Mouse (Mus musculus) C2C12 (cell line): ENCODE results near the gene Phf21a. TPM values are rescaled to one million over a fixed set of nuclear protein-coding genes. Genes with fewer than 3 reads are reported as not detected.

ENCODE experiments used
- H3K27me3 ChIP-seq: one replicate; pipeline ENCODE4 v1.6.1; 2011; ENCODE audit not compliant: control insufficient read depth, insufficient read depth, insufficient read length
- H3K36me3 ChIP-seq: one replicate; pipeline ENCODE4 v1.6.1; 2011; ENCODE audit not compliant: control insufficient read depth, insufficient read depth
- H3K4me3 ChIP-seq: one replicate; pipeline ENCODE4 v1.5.1; 2011; ENCODE audit warnings: mild to moderate bottlenecking, control low read depth; ENCODE audit not compliant: poor library complexity, insufficient read depth, severe bottlenecking
- H3K79me2 ChIP-seq: one replicate; pipeline ENCODE4 v1.6.1; 2011; ENCODE audit not compliant: control insufficient read depth, insufficient read depth
- H3K79me3 ChIP-seq: one replicate; pipeline ENCODE4 v1.6.1; 2011; ENCODE audit warnings: low read depth, control low read depth
- H3ac ChIP-seq: one replicate; pipeline ENCODE3; 2011; ENCODE audit warnings: low read depth; ENCODE audit not compliant: control insufficient read depth, insufficient read length
- CEBPB ChIP-seq: IDR thresholded peaks from one replicate; pipeline ENCODE4 v1.6.1; 2011; ENCODE audit warnings: low read depth, mild to moderate bottlenecking, control low read depth, moderate library complexity
- CTCF ChIP-seq: IDR thresholded peaks from one replicate; pipeline ENCODE4 v1.5.1; 2011; ENCODE audit not compliant: control insufficient read depth, insufficient read depth, insufficient read length
- FOSL1 ChIP-seq: IDR thresholded peaks from one replicate; pipeline ENCODE4 v1.8.0; 2011; ENCODE audit warnings: mild to moderate bottlenecking, low read length; ENCODE audit not compliant: poor library complexity, insufficient read depth, severe bottlenecking
- MAX ChIP-seq: IDR thresholded peaks from one replicate; pipeline ENCODE4 v1.6.1; 2011; ENCODE audit warnings: mild to moderate bottlenecking, control low read depth
- MYOD1 ChIP-seq: IDR thresholded peaks from one replicate; pipeline ENCODE4 v1.6.1; 2011; ENCODE audit warnings: low read depth; ENCODE audit not compliant: control insufficient read depth, insufficient read length
- MYOG ChIP-seq: IDR thresholded peaks from one replicate; pipeline ENCODE4 v1.6.1; 2011; ENCODE audit not compliant: control insufficient read depth, insufficient read length; ENCODE audit errors: extremely low read depth
- USF1 ChIP-seq: IDR thresholded peaks from one replicate; pipeline ENCODE4 v1.6.1; 2011; ENCODE audit warnings: low read depth, mild to moderate bottlenecking, control low read depth, moderate library complexity
- long read RNA-seq, 2 experiments: library from polyadenylated mRNA; unstranded; transcript quantifications; one replicate each; pipeline ENCODE4 v2.0.0; 2019 to 2020
- polyA plus RNA-seq: library from polyadenylated mRNA; unstranded; fragments of >200 nt; fragmentation: generic; extraction: Trizol; gene quantifications from one replicate; pipeline ENCODE4 v1.2.1, GENCODE M21; 2012; ENCODE audit warnings: missing spikeins

The Phf21a gene
- polyA plus RNA-seq, result 8.5 TPM
- long read RNA-seq, experiment 1, partial matches to known transcripts, result 1 of 6 reads
- long read RNA-seq, experiment 1, other reads (novel, unspliced or antisense), result 5 of 6 reads
- long read RNA-seq, experiment 2, partial matches to known transcripts, result 1 of 9 reads
- long read RNA-seq, experiment 2, other reads (novel, unspliced or antisense), result 8 of 9 reads

DNA sequence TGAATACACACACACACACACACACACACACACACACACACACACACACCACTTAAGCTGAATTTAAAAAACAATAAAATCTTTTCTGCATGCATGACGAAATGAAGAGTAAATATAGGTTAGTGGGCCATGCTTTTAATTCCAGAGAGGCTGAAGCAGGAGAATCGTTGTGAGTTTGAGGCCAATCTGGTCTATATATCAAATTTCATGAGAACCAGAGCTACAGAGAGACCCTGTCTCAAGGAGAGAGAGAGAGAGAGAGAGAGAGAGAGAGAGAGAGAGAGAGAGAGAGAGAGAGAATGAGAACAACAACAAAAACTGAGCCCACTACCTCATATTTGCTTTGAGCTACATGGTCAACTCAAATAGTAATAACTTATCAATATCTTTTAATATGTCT, at the start of gene Phf21a:
Gene Phf21a (plus strand): TSS at position 301 of the 400 bp plus-strand sequence.
- H3ac ChIP-seq, result no peak within 1 kb of the TSS
- H3K79me3 ChIP-seq, result no peaks in the 10 kb centered on the region
- H3K27me3 ChIP-seq, result peaks cover 10% of the 10 kb centered on the region
- H3K36me3 ChIP-seq, result no peaks in the 10 kb centered on the region
- TF ChIP-seq USF1, result no peak
- TF ChIP-seq CEBPB, result no peak
- TF ChIP-seq MYOG, result no peak
- no peak for TF ChIP-seq CTCF
- no peak for TF ChIP-seq MYOD1
- no peak for TF ChIP-seq FOSL1
- TF ChIP-seq MAX, result no peak
- H3K4me3 ChIP-seq, result no peak within 1 kb of the TSS
- no peaks in the 10 kb centered on the region for H3K79me2 ChIP-seq

DNA sequence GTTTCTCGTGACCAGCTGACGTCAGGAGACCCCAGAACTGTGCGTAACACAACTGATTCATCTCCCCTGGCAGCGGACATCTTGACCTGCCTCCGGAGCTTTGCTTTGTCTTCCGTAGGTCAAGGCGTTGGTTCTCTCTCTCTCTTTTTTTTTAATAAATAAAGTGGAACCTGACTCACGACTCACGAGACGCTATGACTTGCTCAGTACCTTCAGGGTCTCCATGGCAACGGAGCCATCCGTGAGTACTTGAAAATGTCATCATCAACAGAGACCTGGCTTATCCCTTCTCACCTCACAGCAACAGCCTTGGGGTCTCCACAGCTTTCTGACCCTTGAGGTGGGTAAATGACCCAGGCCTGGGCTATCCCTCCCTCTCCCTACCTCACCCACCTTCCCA, 49.6 kb upstream of the Phf21a start:
- no peak for TF ChIP-seq MYOG
- no peak for TF ChIP-seq CEBPB
- no peak for TF ChIP-seq CTCF
- no peak for TF ChIP-seq MAX
- no peaks in the 10 kb centered on the region for H3K36me3 ChIP-seq
- H3K27me3 ChIP-seq, result no peaks in the 10 kb centered on the region
- no peaks in the 10 kb centered on the region for H3K79me2 ChIP-seq
- no peak overlapping the region for H3K4me3 ChIP-seq
- H3ac ChIP-seq, result no peak overlapping the region
- H3K79me3 ChIP-seq, result no peaks in the 10 kb centered on the region

DNA sequence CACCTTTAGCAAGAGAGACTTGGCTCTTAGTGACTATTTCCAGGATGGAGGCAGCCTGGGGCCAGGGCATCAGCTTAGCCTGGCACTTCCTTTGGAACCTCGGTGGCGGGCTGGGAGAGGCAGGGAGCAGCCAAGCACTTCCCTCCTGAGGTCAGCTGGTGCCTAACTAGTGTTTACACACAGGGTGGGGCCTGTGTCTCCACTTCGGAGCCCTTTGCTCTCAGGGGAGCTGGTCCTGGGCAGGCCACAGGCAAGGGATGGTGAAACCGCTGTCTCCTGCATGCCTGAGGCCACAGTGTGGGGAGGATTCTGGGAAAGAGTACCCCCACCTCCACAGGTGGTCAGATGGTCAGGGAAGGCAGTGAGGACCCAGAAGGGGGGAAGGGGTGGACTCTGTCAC, 45.3 kb upstream of the Phf21a start:
- Histone ChIP-seq H3K79me2 (no peaks in the 10 kb centered on the region), H3K36me3 (no peaks in the 10 kb centered on the region), H3K27me3 (no peaks in the 10 kb centered on the region), H3K4me3 (no peak overlapping the region), H3K79me3 (no peaks in the 10 kb centered on the region), H3ac (no peak overlapping the region)
- TF ChIP-seq MYOD1 (peak; percentile 19), MYOG (no peak), MAX (no peak), USF1 (peak; percentile 53), FOSL1 (no peak), CEBPB (peak; percentile 49), CTCF (no peak)

- Histone ChIP-seq H3K4me3 (no peak overlapping the region), H3K79me3 (no peaks in the 10 kb centered on the region), H3K36me3 (no peaks in the 10 kb centered on the region), H3K79me2 (no peaks in the 10 kb centered on the region), H3K27me3 (no peaks in the 10 kb centered on the region), H3ac (no peak overlapping the region)
- TF ChIP-seq MYOG (no peak), FOSL1 (no peak), CEBPB (no peak), MAX (no peak), CTCF (no peak), USF1 (no peak), MYOD1 (no peak)
Observed at GRCm38 (mm10) chr2:92048034-92048690, 44.8 kb upstream of the Phf21a start.

GRCm38 (mm10) chr2:92052188-92052587, 40.7 kb upstream of the Phf21a start:
- no peaks in the 10 kb centered on the region for H3K79me2 ChIP-seq
- no peaks in the 10 kb centered on the region for H3K36me3 ChIP-seq
- TF ChIP-seq USF1, result no peak
- TF ChIP-seq MYOD1, result no peak
- TF ChIP-seq MYOG, result no peak
- no peak for TF ChIP-seq MAX
- TF ChIP-seq CTCF, result no peak
- TF ChIP-seq CEBPB, result no peak
- TF ChIP-seq FOSL1, result no peak
- no peaks in the 10 kb centered on the region for H3K27me3 ChIP-seq
- no peaks in the 10 kb centered on the region for H3K79me3 ChIP-seq
- H3K4me3 ChIP-seq, result no peak overlapping the region
- H3ac ChIP-seq, result peak overlapping the region; percentile 46

DNA sequence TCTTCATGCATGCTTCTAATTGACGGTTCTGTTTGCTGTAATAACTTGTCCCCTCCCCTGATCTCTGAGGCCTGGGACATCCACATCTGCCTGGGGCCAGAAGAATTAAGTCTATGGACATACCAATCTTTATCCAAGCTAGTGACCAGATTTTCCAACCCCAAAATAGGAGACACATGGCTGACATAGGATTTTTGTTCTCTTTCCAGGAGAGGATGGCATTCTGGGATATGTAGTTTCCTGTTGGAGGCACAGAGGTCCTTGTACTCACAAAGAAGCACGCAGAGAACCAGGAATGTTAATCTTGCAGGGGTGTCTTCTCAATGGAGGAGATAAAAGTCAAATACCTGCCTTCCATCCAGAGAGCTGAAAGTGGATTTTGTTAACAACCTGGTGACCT, 40.2 kb upstream of the Phf21a start:
- H3K27me3 ChIP-seq, result no peaks in the 10 kb centered on the region
- H3K79me2 ChIP-seq, result no peaks in the 10 kb centered on the region
- H3ac ChIP-seq, result no peak overlapping the region
- H3K79me3 ChIP-seq, result no peaks in the 10 kb centered on the region
- H3K36me3 ChIP-seq, result no peaks in the 10 kb centered on the region
- TF ChIP-seq MYOG (no peak), FOSL1 (no peak), MAX (no peak), MYOD1 (no peak), CEBPB (no peak), USF1 (no peak), CTCF (no peak)
- peak overlapping the region; percentile 14 for H3K4me3 ChIP-seq
